Mouse (Mus musculus) kidney, postnatal 0 days (tissue): ENCODE data around the gene Usp5. TPM values are rescaled to one million over a fixed set of nuclear protein-coding genes. Genes with fewer than 3 reads are reported as not detected.

Experiments used
- ATAC-seq: fragments of 200-750 bp; cut with Nextera tagmentation; replicated peaks from 2 replicates; pipeline ENCODE4 v1.8.0; 2017; ENCODE audit warnings: low read depth, moderate number of reproducible peaks, moderate TSS enrichment, moderate library complexity; ENCODE audit not compliant: low FRiP score
- DNase-seq: peaks from one replicate; pipeline ENCODE4 v3.0.0-alpha.2; 2016; ENCODE audit warnings: low spot score
- H3K27ac ChIP-seq: fragments of 300-500 bp; sonication (generic); 2 replicates; pipeline ENCODE4 v1.5.1; 2014; ENCODE audit warnings: mild to moderate bottlenecking
- H3K27me3 ChIP-seq: fragments of 300-500 bp; sonication (generic); 2 replicates; pipeline ENCODE4 v1.6.1; 2014; ENCODE audit warnings: low read length, mixed read lengths; ENCODE audit not compliant: insufficient read depth
- H3K36me3 ChIP-seq: fragments of 300-500 bp; sonication (generic); 2 replicates; pipeline ENCODE4 v1.6.1; 2014; ENCODE audit warnings: low read length, mixed read lengths; ENCODE audit not compliant: insufficient read depth
- H3K4me1 ChIP-seq: fragments of 300-500 bp; sonication (generic); replicated peaks from 2 replicates; pipeline ENCODE4 v1.6.1; 2014; ENCODE audit warnings: antibody characterized with exemption, low read length, mixed read lengths; ENCODE audit not compliant: insufficient read depth
- H3K4me2 ChIP-seq: fragments of 300-500 bp; sonication (generic); 2 replicates; pipeline ENCODE4 v1.6.1; 2014; ENCODE audit warnings: mild to moderate bottlenecking, low read length, moderate library complexity, mixed read lengths
- H3K4me3 ChIP-seq: fragments of 300-500 bp; sonication (generic); replicated peaks from 2 replicates; pipeline ENCODE4 v1.5.1; 2014; ENCODE audit warnings: low read depth, low read length
- H3K9ac ChIP-seq: fragments of 300-500 bp; sonication (generic); 2 replicates; pipeline ENCODE4 v1.6.1; 2014; ENCODE audit warnings: low read depth, low read length
- H3K9me3 ChIP-seq: fragments of 300-500 bp; sonication (generic); replicated peaks from 2 replicates; pipeline ENCODE4 v1.6.1; 2016; ENCODE audit warnings: low read length, inconsistent platforms, mixed read lengths
- CTCF ChIP-seq: IDR thresholded peaks from 2 replicates; pipeline ENCODE4 v1.5.1; 2016; ENCODE audit warnings: antibody characterized with exemption, low read depth, mild to moderate bottlenecking, moderate library complexity
- WGBS: fragments of 180-500 bp; shearing (Covaris S2); extraction: QIAGEN DNeasy Blood & Tissue Kit; methylation state at CpG from one replicate; pipeline ENCODE4 v1.1.7; 2014; 5-methylcytosine and 5-hydroxymethylcytosine counted together
- polyA plus RNA-seq: library from polyadenylated mRNA; unstranded; fragments of >200 nt; fragmentation: Nextera tagmentation; extraction: Ambion mirVana; gene quantifications from 2 replicates; pipeline ENCODE4 v1.2.1, GENCODE M21; 2015

Usp5 gene
- polyA plus RNA-seq, 1 experiment from 2014 or later, result 96.6 TPM

DNA sequence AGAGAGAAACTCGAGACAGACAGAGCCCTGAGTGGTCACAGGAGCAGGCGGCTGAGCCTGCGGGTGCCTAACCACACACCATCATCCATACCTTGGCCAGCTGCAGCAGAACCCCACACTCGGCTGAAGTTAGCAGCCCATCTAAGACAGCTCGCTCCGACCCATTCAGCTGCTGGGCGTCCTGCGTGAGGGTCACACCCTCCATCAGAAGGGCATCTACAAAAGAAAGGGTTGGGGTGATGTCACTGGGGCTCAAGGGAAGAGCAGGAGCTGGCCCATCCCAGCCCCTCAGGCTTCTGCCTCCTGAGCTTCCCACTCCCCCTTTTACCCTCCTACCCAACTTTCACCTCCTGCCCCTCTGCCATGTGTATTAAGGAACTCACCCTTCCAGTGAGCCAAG, 21.3 kb upstream of the Usp5 start:
- no peaks in the 10 kb centered on the region for H3K9me3 ChIP-seq
- H3K4me1 ChIP-seq, result no peaks in the 10 kb centered on the region
- H3K27me3 ChIP-seq, result no peaks in the 10 kb centered on the region
- no peak overlapping the region for H3K9ac ChIP-seq
- 0 out of 2 replicates have a peak, but pooled peaks cover 4% of the 10 kb centered on the region for H3K36me3 ChIP-seq
- ATAC-seq (no peak), DNase-seq (no peak)
- no peak for TF ChIP-seq CTCF
- H3K4me2 ChIP-seq, result no peak overlapping the region
- 61% methylated on average over 8 of the region's 8 CpGs for WGBS
- no peak overlapping the region for H3K27ac ChIP-seq
- no peak overlapping the region for H3K4me3 ChIP-seq

DNA sequence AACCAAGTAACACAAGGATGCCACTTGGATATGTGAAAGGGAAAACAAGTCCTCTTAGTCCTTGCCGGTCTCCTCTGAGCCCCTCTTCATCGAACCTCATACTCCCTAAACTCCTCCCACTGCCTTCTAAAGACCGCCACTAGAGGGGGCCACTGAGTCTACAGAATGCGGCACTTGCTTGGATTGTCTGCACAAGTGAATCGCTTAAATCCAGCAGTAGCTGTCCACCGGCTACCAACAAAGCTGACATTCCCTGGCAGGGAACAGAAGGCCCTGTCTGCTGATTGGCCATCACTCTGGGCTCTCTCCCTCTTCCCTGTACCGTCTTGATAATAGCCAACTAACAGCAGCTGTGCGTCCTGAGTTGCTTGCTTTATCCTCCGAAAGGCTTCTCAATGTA, 18.0 kb upstream of the Usp5 start:
- no peak overlapping the region for H3K27ac ChIP-seq

DNA sequence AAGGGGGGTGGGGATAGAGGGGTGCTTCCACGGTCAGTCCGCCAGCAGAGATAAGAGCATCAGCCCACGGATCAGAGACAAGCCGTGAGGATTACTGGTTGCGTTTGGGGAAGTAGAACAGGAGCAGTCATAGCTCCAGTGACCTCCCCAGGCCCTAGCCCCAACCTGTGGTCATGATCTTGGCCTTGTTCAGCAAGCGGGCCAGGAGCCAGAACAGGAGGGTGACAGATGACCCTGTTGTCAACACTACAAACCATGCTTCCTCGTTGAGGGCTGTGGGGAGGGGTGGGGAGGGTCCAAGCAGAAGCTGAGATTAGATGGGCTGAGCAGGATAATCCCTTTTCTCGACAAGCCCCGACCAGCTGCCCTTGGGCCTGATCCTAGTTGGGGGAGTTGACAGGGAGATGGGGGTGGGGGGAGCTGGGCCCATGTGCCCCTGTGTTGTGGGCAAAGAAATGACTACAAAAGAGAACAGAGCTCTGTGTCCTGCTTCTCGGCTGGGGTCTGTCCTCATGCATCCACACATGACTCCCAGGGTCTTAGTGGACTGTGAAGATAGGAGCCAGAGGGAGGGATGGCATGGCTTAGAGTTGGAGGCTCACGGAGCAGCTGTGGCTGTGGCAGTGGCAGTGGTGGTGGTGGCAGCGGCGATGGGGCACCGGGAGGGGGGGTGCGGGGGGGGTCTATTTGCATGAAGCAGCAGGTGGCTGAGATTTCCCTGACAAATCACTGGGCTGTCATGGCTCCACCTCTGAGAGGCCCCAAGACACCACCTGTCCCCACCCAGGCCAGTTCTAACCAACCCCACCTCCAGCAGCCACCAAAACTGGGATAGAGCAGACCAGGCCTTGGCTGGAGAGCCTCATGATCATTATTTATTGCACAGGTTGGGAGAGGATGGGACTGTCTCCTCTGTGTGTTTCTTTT, 11.2 kb upstream of the Usp5 start, which contains the start of gene Gnb3:
Gene Gnb3 (minus strand): TSS at position 35 of the 927 bp plus-strand sequence.
- no peak for TF ChIP-seq CTCF
- no peak within 1 kb of the TSS for H3K4me2 ChIP-seq
- no peaks in the 10 kb centered on the region for H3K36me3 ChIP-seq
- WGBS, result 30% methylated on average over 15 of the region's 15 CpGs
- H3K4me1 ChIP-seq, result 0 out of 2 replicates have a peak, but pooled peaks cover 4% of the 10 kb centered on the region
- H3K9ac ChIP-seq, result peak within 1 kb of the TSS; percentile 41; the same call in 1 of the 2 replicates
- no peaks in the 10 kb centered on the region for H3K27me3 ChIP-seq
- H3K4me3 ChIP-seq, result no peak within 1 kb of the TSS
- no peaks in the 10 kb centered on the region for H3K9me3 ChIP-seq
- DNase-seq (no peak), ATAC-seq (no peak)
- no peak within 1 kb of the TSS for H3K27ac ChIP-seq

More for the DNA sequence above, 18.0 kb upstream of the Usp5 start:
- ATAC-seq (peak; percentile 68), DNase-seq (peak; percentile 92)
- WGBS, result 11% methylated on average over 9 of the region's 9 CpGs
- H3K9ac ChIP-seq, result no peak overlapping the region
- no peak overlapping the region for H3K4me3 ChIP-seq
- H3K9me3 ChIP-seq, result no peaks in the 10 kb centered on the region
- H3K36me3 ChIP-seq, result no peaks in the 10 kb centered on the region
- peak; percentile 97 for TF ChIP-seq CTCF
- H3K4me1 ChIP-seq, result no peaks in the 10 kb centered on the region
- H3K27me3 ChIP-seq, result no peaks in the 10 kb centered on the region
- no peak overlapping the region for H3K4me2 ChIP-seq

DNA sequence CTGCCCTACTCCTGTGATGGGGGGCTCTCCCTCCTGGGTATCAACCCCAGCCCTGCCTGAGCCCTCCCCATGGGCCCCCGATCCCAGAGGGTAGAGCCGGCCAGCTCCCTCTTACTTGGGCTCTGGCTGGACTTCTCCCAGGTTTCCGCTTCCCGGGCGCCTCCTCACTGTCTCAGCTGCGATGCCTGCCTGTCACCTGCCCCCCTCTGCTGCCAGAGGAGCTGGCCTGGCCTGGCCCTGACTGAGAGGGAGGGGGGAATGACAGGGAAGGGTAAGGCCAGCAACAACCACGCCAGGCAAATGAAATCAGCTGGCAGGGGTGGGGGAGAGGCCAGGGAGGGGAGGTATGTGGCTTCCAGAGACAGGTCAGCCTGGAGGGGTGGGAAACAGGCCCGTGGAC, 10.5 kb upstream of the Usp5 start:
- WGBS, result 11% methylated on average over 8 of the region's 8 CpGs
- ATAC-seq, result 0 out of 2 replicates have a peak, but pooled peaks have one; percentile 19

DNA sequence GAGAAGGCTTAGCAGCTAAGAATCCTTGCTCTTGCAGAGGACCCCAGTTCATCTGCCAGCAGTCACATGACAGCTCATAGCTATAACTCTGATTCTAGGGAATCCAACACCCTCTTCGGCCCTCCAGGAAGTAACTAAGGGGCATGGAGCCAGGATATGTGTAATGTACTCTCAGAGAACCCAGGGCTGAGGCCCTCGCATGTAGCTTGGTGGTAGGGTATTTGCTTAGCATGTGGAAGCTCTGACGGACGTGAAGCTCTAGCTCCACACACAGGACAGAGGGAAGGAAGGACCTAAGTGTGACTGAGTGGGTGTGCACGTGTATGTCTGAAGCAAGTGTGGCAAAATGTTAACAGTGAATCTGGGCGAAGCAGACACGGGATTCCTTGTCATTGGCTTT, 7.1 kb upstream of the Usp5 start:
- no peak for ATAC-seq
- no peak overlapping the region for H3K27ac ChIP-seq
- WGBS, result 63% methylated on average over 7 of the region's 7 CpGs

More for the DNA sequence above, 10.5 kb upstream of the Usp5 start:
- Histone ChIP-seq H3K27me3 (no peaks in the 10 kb centered on the region), H3K9me3 (no peaks in the 10 kb centered on the region), H3K4me2 (no peak overlapping the region), H3K27ac (no peak overlapping the region), H3K4me1 (0 out of 2 replicates have a peak, but pooled peaks cover 5% of the 10 kb centered on the region), H3K4me3 (no peak overlapping the region), H3K9ac (peak overlapping the region; percentile 41; the same call in 1 of the 2 replicates), H3K36me3 (no peaks in the 10 kb centered on the region)
- no peak for TF ChIP-seq CTCF
- DNase-seq, result peak; percentile 19

DNA sequence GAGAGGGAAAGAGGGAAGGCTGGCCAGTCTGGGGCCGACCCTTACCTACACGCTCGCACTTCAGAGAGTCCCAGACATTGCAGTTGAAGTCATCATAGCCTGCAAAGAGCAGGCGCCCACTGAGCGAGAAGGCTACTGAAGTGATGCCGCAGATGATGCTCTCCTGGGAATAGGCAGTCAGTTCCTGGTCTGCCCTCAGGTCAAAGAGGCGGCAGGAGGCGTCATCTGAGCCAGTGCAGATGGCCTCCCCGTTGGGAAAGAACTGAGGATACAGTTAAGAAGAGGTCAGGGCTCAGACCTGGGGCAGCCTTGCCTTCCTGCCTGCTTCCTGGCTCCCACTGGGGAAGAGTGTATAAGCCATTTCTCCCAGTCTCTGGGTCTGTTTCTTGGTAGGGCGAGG, 6.2 kb upstream of the Usp5 start:
- WGBS, result 29% methylated on average over 10 of the region's 10 CpGs
- no peak overlapping the region for H3K4me2 ChIP-seq
- no peaks in the 10 kb centered on the region for H3K36me3 ChIP-seq
- peaks cover 5% of the 10 kb centered on the region; the same call in 1 of the 2 replicates for H3K4me1 ChIP-seq
- no peaks in the 10 kb centered on the region for H3K9me3 ChIP-seq
- no peak for ATAC-seq
- H3K27me3 ChIP-seq, result no peaks in the 10 kb centered on the region
- DNase-seq, result no peak
- no peak overlapping the region for H3K27ac ChIP-seq
- H3K9ac ChIP-seq, result 0 out of 2 replicates have a peak overlapping the region, but pooled peaks have one; percentile 27
- TF ChIP-seq CTCF, result no peak
- no peak overlapping the region for H3K4me3 ChIP-seq

More for the DNA sequence above, 7.1 kb upstream of the Usp5 start:
- H3K4me1 ChIP-seq, result 0 out of 2 replicates have a peak, but pooled peaks cover 5% of the 10 kb centered on the region
- peak; percentile 33 for DNase-seq
- no peaks in the 10 kb centered on the region for H3K9me3 ChIP-seq
- H3K36me3 ChIP-seq, result no peaks in the 10 kb centered on the region
- H3K27me3 ChIP-seq, result no peaks in the 10 kb centered on the region
- TF ChIP-seq CTCF, result peak; percentile 20; the same call in 1 of the 2 replicates
- H3K4me3 ChIP-seq, result no peak overlapping the region
- H3K9ac ChIP-seq, result no peak overlapping the region
- no peak overlapping the region for H3K4me2 ChIP-seq
